Mouse (Mus musculus) liver, adult 2 months (tissue): Measurements from ENCODE around the gene Trpt1.

Experiments used
- CTCF ChIP-seq: fragments of 200-500 bp; IDR thresholded peaks from 2 replicates; pipeline ENCODE4 v1.5.1; 2011; ENCODE audit warnings: low read depth, low read length, control low read depth
- POLR2A ChIP-seq: fragments of 200-500 bp; IDR thresholded peaks from 2 replicates; pipeline ENCODE4 v1.6.1; 2011; ENCODE audit warnings: low read length, control low read depth; ENCODE audit not compliant: insufficient read depth; ENCODE audit errors: extremely low read depth

- TF ChIP-seq CTCF = no peak
- TF ChIP-seq POLR2A = no peak
Observed at GRCm38 (mm10) chr19:6989251-6989650, 6.7 kb upstream of the Trpt1 start.
